Mouse (Mus musculus): Measurements from ENCODE around the gene N4bp2. TPM values are rescaled to one million over a fixed set of nuclear protein-coding genes. Genes with fewer than 3 reads are reported as not detected.

N4bp2 gene
- polyA plus RNA-seq, 1 experiment: 0.42 TPM

DNA sequence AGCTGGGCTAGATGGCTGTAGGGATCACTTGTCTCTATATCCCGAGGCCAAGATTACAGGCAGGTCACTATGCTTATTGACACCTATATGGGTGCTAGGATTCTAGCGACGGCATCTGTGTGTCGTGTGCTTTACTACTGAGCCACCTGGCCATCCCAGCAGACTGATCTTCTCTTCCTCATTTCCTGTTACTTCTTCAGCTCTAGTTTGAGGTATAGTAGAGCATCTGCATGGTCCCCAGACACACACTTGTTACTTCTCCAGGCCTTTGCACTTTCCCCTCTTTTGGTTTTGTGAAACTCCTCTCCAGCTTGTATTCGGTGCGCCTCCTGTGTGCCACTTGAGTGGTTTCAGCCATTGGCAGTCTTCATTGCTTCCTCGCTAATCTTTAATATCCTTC lies 111.9 kb downstream of the N4bp2 start:
- H3K4me3 ChIP-seq (replicated peaks): no peak overlapping the region
- no peaks in the 10 kb centered on the region for H3K9me3 ChIP-seq (ENCODE audit: control insufficient read depth, low read length)
- TF ChIP-seq GATA1 (IDR thresholded peaks at IDR 0.05; ENCODE audit: low read length): no peak
- no peak for TF ChIP-seq TAL1 (IDR thresholded peaks at IDR 0.05; ENCODE audit: low read length)
- H3K4me1 ChIP-seq (ENCODE audit: control insufficient read depth): no peaks in the 10 kb centered on the region
- no peaks in the 10 kb centered on the region for H3K27me3 ChIP-seq (ENCODE audit: control insufficient read depth)
- H3K36me3 ChIP-seq (ENCODE audit: control insufficient read depth): no peaks in the 10 kb centered on the region

DNA sequence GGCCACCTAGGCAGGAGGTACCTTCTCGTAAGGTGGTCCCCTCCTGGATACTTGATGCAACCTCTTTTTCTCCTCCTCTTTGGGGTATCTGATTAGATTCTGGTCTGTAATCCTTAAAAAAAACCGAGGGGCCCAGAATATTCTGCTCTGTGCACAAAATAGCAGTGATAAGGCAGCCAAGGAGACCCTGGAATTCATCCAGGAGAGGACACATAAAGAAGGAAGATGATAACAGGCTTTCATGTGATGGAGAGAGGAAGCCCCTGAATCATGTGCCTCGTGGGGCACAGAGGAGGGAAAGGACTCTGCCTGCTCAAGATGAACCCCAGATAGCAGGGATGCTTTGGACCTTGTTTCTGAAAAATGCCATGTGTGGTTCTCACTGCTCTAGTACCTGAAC lies 115.0 kb downstream of the N4bp2 start:
- no peaks in the 10 kb centered on the region for H3K9me3 ChIP-seq (ENCODE audit: control insufficient read depth, low read length)
- H3K4me3 ChIP-seq (replicated peaks): no peak overlapping the region
- TF ChIP-seq GATA1 (IDR thresholded peaks at IDR 0.05; ENCODE audit: low read length): no peak
- no peak for TF ChIP-seq TAL1 (IDR thresholded peaks at IDR 0.05; ENCODE audit: low read length)
- no peaks in the 10 kb centered on the region for H3K36me3 ChIP-seq (ENCODE audit: control insufficient read depth)
- H3K27me3 ChIP-seq (ENCODE audit: control insufficient read depth): no peaks in the 10 kb centered on the region
- H3K4me1 ChIP-seq (ENCODE audit: control insufficient read depth): no peaks in the 10 kb centered on the region

Other genes with a start within 250 kb of the N4bp2 start
- 0.05 and 0.21 TPM in 2 replicates for gene Smim14, start 226.3 kb upstream of the N4bp2 start, polyA plus RNA-seq (2012)
- 12.7 and 15.7 TPM in 2 replicates for gene Ube2k, start 226.3 kb upstream of the N4bp2 start, polyA plus RNA-seq (2012)
- gene Pds5a, start 65.2 kb upstream of the N4bp2 start, polyA plus RNA-seq (2012): 0.31 and 0.54 TPM in 2 replicates
- gene Rhoh, start 97.7 kb downstream of the N4bp2 start, polyA plus RNA-seq (2012): not detected in 2 replicates
- gene Chrna9, start 171.4 kb downstream of the N4bp2 start, polyA plus RNA-seq (2012): not detected in 2 replicates
- gene 9130230L23Rik, start 240.8 kb downstream of the N4bp2 start, polyA plus RNA-seq (2012): not detected in 2 replicates